Mouse (Mus musculus) neural tube, embryonic 12.5 days (tissue): ENCODE measurements at regions not wholly inside any gene's neighbourhood (a gene's known extent, or its start where the extent isn't known, plus 50 kb on each side); places are given as distances from the start of the nearest gene placed in this dataset.

Experiments used
- ATAC-seq: fragments of 200-750 bp; cut with Nextera tagmentation; 2 replicates; pipeline ENCODE4 v1.8.0; 2017; ENCODE audit warnings: low read depth, mild to moderate bottlenecking, moderate TSS enrichment, moderate library complexity; ENCODE audit not compliant: low FRiP score
- H3K27ac ChIP-seq: fragments of 300-500 bp; sonication (generic); 2 replicates; pipeline ENCODE4 v1.5.1; 2016
- H3K27me3 ChIP-seq: fragments of 300-500 bp; sonication (generic); replicated peaks from 2 replicates; pipeline ENCODE4 v1.6.1; 2016; ENCODE audit warnings: mild to moderate bottlenecking
- H3K36me3 ChIP-seq: fragments of 300-500 bp; sonication (generic); 2 replicates; pipeline ENCODE4 v1.6.1; 2016; ENCODE audit warnings: mild to moderate bottlenecking
- H3K4me1 ChIP-seq: fragments of 300-500 bp; sonication (generic); 2 replicates; pipeline ENCODE4 v1.6.1; 2016
- H3K4me2 ChIP-seq: fragments of 300-500 bp; sonication (generic); replicated peaks from 2 replicates; pipeline ENCODE4 v1.6.1; 2016; ENCODE audit warnings: mild to moderate bottlenecking
- H3K4me3 ChIP-seq: fragments of 300-500 bp; sonication (generic); 2 replicates; pipeline ENCODE4 v1.5.1; 2016
- H3K9ac ChIP-seq: fragments of 300-500 bp; sonication (generic); 2 replicates; pipeline ENCODE4 v1.6.1; 2016; ENCODE audit warnings: mild to moderate bottlenecking
- H3K9me3 ChIP-seq: fragments of 300-500 bp; sonication (generic); 2 replicates; pipeline ENCODE4 v1.6.1; 2016; ENCODE audit warnings: mild to moderate bottlenecking
- WGBS: fragments of 180-500 bp; shearing (Covaris S2); methylation state at CpG from one replicate; pipeline ENCODE4 v1.1.7; 2016; 5-methylcytosine and 5-hydroxymethylcytosine counted together

DNA sequence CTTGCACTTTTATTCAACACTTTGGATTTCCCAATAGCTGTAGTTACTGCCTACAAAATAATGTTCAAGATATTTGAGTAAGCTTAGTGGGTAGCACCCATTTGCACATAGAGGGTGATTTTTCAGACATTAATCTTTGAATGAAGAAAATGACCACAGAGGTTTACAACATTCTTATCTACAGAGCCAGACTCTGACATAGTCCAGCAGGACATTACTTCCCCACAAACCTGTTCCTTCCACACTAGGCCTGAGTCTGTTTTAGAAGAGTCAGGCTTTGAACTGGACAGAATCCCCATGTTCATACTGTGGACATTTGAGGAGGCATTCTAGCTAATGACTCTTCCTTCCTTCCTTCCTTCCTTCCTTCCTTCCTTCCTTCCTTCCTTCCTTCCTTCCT lies 233.6 kb upstream of the P2ry1 start:
- Histone ChIP-seq H3K4me1 (no peaks in the 10 kb centered on the region), H3K4me2 (no peak overlapping the region), H3K36me3 (no peaks in the 10 kb centered on the region), H3K9ac (no peak overlapping the region), H3K27me3 (no peaks in the 10 kb centered on the region), H3K4me3 (no peak overlapping the region), H3K9me3 (no peaks in the 10 kb centered on the region), H3K27ac (no peak overlapping the region)
- ATAC-seq: no peak

DNA sequence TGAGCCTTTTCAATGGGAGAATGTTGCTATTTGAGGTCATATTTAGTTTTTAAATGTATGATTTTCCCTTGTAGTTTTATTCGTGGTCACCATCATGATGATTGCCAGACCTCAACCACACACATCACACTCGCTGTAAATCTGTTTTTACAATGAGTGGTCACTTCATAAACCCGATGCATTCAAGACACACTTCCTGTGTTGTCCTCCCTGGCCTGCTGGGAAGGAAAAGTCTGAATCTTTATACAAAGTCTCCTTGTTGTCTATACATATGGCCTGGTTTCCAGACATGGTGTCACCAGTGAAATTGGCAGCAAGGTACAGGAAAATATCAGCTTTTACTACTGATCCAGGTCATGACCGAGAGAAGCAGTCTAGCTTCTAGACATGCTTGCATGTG lies 230.7 kb upstream of the P2ry1 start:
- ATAC-seq: no peak

GRCm38 (mm10) chr3:60773383-60773782 lies 229.2 kb upstream of the P2ry1 start:
- no peak overlapping the region for H3K9ac ChIP-seq
- WGBS: 73% methylated on average over 3 of the region's 3 CpGs
- H3K27ac ChIP-seq: no peak overlapping the region
- H3K4me2 ChIP-seq: no peak overlapping the region
- ATAC-seq: no peak
- no peaks in the 10 kb centered on the region for H3K9me3 ChIP-seq
- no peaks in the 10 kb centered on the region for H3K27me3 ChIP-seq
- no peaks in the 10 kb centered on the region for H3K4me1 ChIP-seq
- no peaks in the 10 kb centered on the region for H3K36me3 ChIP-seq
- no peak overlapping the region for H3K4me3 ChIP-seq

More for the DNA sequence above, 230.7 kb upstream of the P2ry1 start:
- WGBS: 81% methylated on average over 4 of the region's 4 CpGs
- Histone ChIP-seq H3K4me3 (no peak overlapping the region), H3K27me3 (no peaks in the 10 kb centered on the region), H3K36me3 (no peaks in the 10 kb centered on the region), H3K9me3 (no peaks in the 10 kb centered on the region), H3K27ac (no peak overlapping the region), H3K4me2 (no peak overlapping the region), H3K4me1 (no peaks in the 10 kb centered on the region), H3K9ac (no peak overlapping the region)

- no peaks in the 10 kb centered on the region for H3K9me3 ChIP-seq
- H3K4me3 ChIP-seq: no peak overlapping the region
- 53% methylated on average over 9 of the region's 9 CpGs for WGBS
- H3K4me2 ChIP-seq: no peak overlapping the region
- no peaks in the 10 kb centered on the region for H3K27me3 ChIP-seq
- ATAC-seq: peak; percentile 72; the same call in 1 of the 2 replicates
- H3K4me1 ChIP-seq: no peaks in the 10 kb centered on the region
- no peak overlapping the region for H3K9ac ChIP-seq
- no peaks in the 10 kb centered on the region for H3K36me3 ChIP-seq
- H3K27ac ChIP-seq: no peak overlapping the region
Measured at GRCm38 (mm10) chr3:60785137-60785875, 217.3 kb upstream of the P2ry1 start.

DNA sequence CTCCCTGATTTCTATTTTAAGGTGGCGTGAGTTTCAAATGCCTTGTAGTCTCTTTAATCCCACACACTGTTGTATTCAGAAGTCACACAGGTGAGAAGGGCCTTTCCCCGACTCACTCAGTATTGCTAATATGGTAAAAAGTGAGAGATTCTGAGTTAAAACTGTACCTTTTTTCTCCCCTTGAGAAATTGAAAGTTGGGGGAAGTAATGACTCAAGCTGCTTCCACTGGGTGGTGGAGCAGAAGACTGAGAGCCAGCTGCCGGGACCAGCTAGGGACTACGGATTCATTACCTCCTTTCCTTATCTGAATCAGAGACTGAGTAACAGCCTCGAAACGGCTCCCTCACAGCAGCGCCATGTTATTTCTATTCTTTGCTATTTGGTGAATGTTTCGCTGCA lies 214.6 kb upstream of the P2ry1 start:
- no peaks in the 10 kb centered on the region for H3K9me3 ChIP-seq
- no peaks in the 10 kb centered on the region for H3K4me1 ChIP-seq
- no peak overlapping the region for H3K4me2 ChIP-seq
- no peak for ATAC-seq
- no peak overlapping the region for H3K9ac ChIP-seq
- no peaks in the 10 kb centered on the region for H3K36me3 ChIP-seq
- H3K4me3 ChIP-seq: no peak overlapping the region
- WGBS: 70% methylated on average over 8 of the region's 8 CpGs
- H3K27ac ChIP-seq: no peak overlapping the region
- no peaks in the 10 kb centered on the region for H3K27me3 ChIP-seq

DNA sequence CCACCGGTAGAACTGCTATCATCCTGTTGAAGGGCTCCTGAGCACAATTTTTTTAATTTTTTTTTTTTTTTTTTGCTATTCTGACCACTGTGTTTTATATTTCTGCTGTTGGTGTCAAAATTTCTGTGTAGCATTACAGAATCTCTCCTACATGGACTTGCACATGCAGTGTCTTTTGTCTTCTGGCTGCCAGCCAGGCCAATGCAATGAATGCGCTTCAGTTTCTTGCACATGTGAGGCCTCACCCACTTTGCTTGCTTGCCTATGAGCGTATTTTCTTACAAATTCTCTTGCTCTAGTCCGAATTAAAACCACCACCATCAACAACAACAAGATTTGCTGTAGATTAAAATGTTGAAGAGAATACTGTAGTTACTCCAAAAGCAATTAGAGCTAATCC lies 213.2 kb upstream of the P2ry1 start:
- Histone ChIP-seq H3K9ac (no peak overlapping the region), H3K4me3 (no peak overlapping the region), H3K36me3 (no peaks in the 10 kb centered on the region), H3K4me1 (no peaks in the 10 kb centered on the region), H3K9me3 (no peaks in the 10 kb centered on the region), H3K27ac (no peak overlapping the region), H3K27me3 (no peaks in the 10 kb centered on the region), H3K4me2 (no peak overlapping the region)
- WGBS: 90% methylated on average over 4 of the region's 4 CpGs
- no peak for ATAC-seq

GRCm38 (mm10) chr3:60792166-60792565 lies 210.4 kb upstream of the P2ry1 start:
- WGBS: 81% methylated on average over 4 of the region's 4 CpGs
- ATAC-seq: no peak

GRCm38 (mm10) chr3:60796207-60796606 lies 206.4 kb upstream of the P2ry1 start:
- no peak overlapping the region for H3K4me2 ChIP-seq
- H3K9ac ChIP-seq: no peak overlapping the region
- no peak overlapping the region for H3K4me3 ChIP-seq
- H3K36me3 ChIP-seq: no peaks in the 10 kb centered on the region
- WGBS: 83% methylated on average over 2 of the region's 2 CpGs
- no peaks in the 10 kb centered on the region for H3K4me1 ChIP-seq
- no peaks in the 10 kb centered on the region for H3K9me3 ChIP-seq
- no peaks in the 10 kb centered on the region for H3K27me3 ChIP-seq
- no peak overlapping the region for H3K27ac ChIP-seq
- no peak for ATAC-seq

More at GRCm38 (mm10) chr3:60792166-60792565, 210.4 kb upstream of the P2ry1 start:
- Histone ChIP-seq H3K27ac (no peak overlapping the region), H3K9ac (no peak overlapping the region), H3K27me3 (no peaks in the 10 kb centered on the region), H3K4me2 (no peak overlapping the region), H3K4me1 (no peaks in the 10 kb centered on the region), H3K9me3 (no peaks in the 10 kb centered on the region), H3K36me3 (no peaks in the 10 kb centered on the region), H3K4me3 (no peak overlapping the region)

GRCm38 (mm10) chr3:60797808-60798207 lies 204.8 kb upstream of the P2ry1 start:
- Histone ChIP-seq H3K27me3 (no peaks in the 10 kb centered on the region), H3K9ac (no peak overlapping the region), H3K27ac (no peak overlapping the region), H3K4me3 (no peak overlapping the region), H3K36me3 (no peaks in the 10 kb centered on the region), H3K4me2 (no peak overlapping the region), H3K4me1 (no peaks in the 10 kb centered on the region), H3K9me3 (no peaks in the 10 kb centered on the region)
- no peak for ATAC-seq
- 69% methylated on average over 6 of the region's 6 CpGs for WGBS

- no peak overlapping the region for H3K27ac ChIP-seq
- no peaks in the 10 kb centered on the region for H3K36me3 ChIP-seq
- H3K4me2 ChIP-seq: no peak overlapping the region
- H3K9ac ChIP-seq: no peak overlapping the region
- no peaks in the 10 kb centered on the region for H3K9me3 ChIP-seq
- H3K4me1 ChIP-seq: no peaks in the 10 kb centered on the region
- no peak for ATAC-seq
- no peak overlapping the region for H3K4me3 ChIP-seq
- no peaks in the 10 kb centered on the region for H3K27me3 ChIP-seq
- whole genome bisulfite sequencing: 81% methylated on average over 2 of the region's 2 CpGs
Measured at GRCm38 (mm10) chr3:60798461-60798860, 204.1 kb upstream of the P2ry1 start.

DNA sequence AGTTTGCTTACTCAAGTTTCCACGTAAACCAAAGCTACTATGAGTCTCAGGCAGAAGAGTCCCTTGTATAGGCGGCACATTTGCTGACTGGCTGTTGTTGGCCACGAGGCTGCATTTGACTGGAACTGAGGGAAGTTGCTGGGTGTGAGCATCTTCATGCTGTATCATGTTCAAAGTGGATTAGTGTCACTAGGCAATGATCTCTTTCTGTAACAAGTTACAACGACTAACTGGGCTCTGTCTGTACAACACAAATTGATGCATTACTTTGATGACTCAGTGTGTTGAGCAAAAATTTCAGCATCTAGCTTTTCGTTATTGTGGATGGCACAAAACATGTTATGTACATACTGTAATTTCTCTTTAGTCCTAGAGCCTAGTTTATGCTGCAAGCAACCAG lies 203.7 kb upstream of the P2ry1 start:
- Histone ChIP-seq H3K4me3 (no peak overlapping the region), H3K27me3 (no peaks in the 10 kb centered on the region), H3K36me3 (no peaks in the 10 kb centered on the region), H3K27ac (no peak overlapping the region), H3K4me2 (no peak overlapping the region), H3K9ac (no peak overlapping the region), H3K4me1 (no peaks in the 10 kb centered on the region), H3K9me3 (no peaks in the 10 kb centered on the region)
- no peak for ATAC-seq
- WGBS: 88% methylated on average over 5 of the region's 5 CpGs

DNA sequence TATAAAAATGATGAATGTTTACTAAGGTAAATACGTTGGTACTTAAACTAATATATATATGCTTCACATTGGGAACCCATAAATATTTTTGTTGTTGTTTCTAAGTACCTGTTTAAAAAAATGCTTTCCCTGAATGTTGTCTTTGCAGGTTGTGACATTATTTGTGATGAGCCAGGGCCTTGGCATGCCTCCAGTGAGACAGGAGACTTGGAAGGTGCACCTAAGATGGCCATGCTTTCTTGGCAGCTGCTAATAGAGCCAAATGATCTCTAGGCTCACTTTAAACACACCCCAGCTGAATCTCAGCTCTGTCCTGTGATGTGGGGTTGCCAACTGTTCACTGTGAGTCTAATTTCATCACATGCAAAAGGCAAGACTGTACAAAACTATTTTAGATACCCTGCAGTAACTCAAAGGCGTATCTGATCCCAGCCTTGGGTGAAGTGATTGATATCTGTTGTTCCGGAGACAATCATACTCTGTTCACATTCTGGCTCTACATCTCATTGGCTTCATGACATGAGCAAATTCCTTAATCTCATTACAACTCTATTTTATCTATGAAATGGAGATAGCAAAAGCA lies 197.8 kb upstream of the P2ry1 start:
- Histone ChIP-seq H3K4me1 (no peaks in the 10 kb centered on the region), H3K9ac (no peak overlapping the region), H3K27me3 (no peaks in the 10 kb centered on the region), H3K36me3 (no peaks in the 10 kb centered on the region), H3K4me3 (no peak overlapping the region), H3K9me3 (no peaks in the 10 kb centered on the region), H3K27ac (no peak overlapping the region), H3K4me2 (no peak overlapping the region)
- no peak for ATAC-seq
- WGBS: 91% methylated on average over 3 of the region's 3 CpGs

DNA sequence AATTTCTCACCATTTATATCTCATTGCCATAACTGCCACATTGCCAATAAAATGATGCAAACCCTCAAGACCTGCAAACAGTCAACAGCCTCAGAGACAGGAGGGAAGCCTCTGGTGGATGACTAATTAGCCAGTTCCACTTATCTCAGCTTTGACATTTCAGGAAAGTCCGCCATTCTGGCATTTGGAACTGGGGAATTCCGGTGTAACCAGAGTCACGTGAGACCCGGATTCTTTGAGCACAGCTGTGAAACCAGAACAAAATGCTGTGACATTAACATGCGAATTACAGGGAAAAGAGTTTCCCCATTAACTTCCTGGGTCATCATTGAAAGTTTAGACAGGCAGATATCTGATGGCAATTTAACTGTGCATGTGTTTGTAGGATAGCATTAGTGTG lies 190.7 kb upstream of the P2ry1 start:
- 66% methylated on average over 5 of the region's 5 CpGs for WGBS
- Histone ChIP-seq H3K9ac (no peak overlapping the region), H3K9me3 (no peaks in the 10 kb centered on the region), H3K27me3 (no peaks in the 10 kb centered on the region), H3K4me3 (no peak overlapping the region), H3K27ac (no peak overlapping the region), H3K36me3 (no peaks in the 10 kb centered on the region), H3K4me1 (no peaks in the 10 kb centered on the region), H3K4me2 (no peak overlapping the region)
- no peak for ATAC-seq
